Mouse (Mus musculus) megakaryocyte, embryonic 14.5 days (primary cell): ENCODE data around the gene Syvn1.

Experiments used
- FLI1 ChIP-seq: IDR thresholded peaks from 2 replicates; pipeline ENCODE4 v1.6.1; 2012; ENCODE audit warnings: low read length, inconsistent platforms, mixed read lengths
- GATA1 ChIP-seq: IDR thresholded peaks from 3 replicates; pipeline ENCODE4 v1.6.1; 2012; ENCODE audit warnings: mixed read lengths, low read length, inconsistent platforms, borderline replicate concordance

GRCm38 (mm10) chr19:6030520-6031280 lies 15.7 kb upstream of the Syvn1 start:
- no peak for TF ChIP-seq GATA1
- TF ChIP-seq FLI1, result no peak
